Mouse (Mus musculus): ENCODE data around the gene Fscn2. TPM values are rescaled to one million over a fixed set of nuclear protein-coding genes. Genes with fewer than 3 reads are reported as not detected.
A peak's percentile ranks its signal among the peaks of the same experiment; 100 is the strongest.

The Fscn2 gene
- polyA plus RNA-seq, 1 experiment: not detected

- H3K4me1 ChIP-seq (ENCODE audit: control insufficient read depth, insufficient read depth, insufficient read length): peaks cover 9% of the 10 kb centered on the region
Measured at GRCm38 (mm10) chr11:120373025-120373424, 11.7 kb downstream of the Fscn2 start.

GRCm38 (mm10) chr11:120373820-120374586 is 12.7 kb downstream of the Fscn2 start:
- WGBS: 92% methylated on average over 23 of the region's 23 CpGs
- TF ChIP-seq CTCF (IDR thresholded peaks at IDR 0.05; ENCODE audit: extremely low read depth, insufficient read depth, insufficient read length, insufficient replicate concordance): no peak
- no peak for TF ChIP-seq POLR2A (IDR thresholded peaks at IDR 0.05; ENCODE audit: low read depth, low read length)
- Histone ChIP-seq H3K36me3 (ENCODE audit: control insufficient read depth, insufficient read depth, low read length) (peaks cover 7% of the 10 kb centered on the region), H3K4me1 (ENCODE audit: control insufficient read depth, insufficient read depth, insufficient read length) (peaks cover 11% of the 10 kb centered on the region), H3K27ac (ENCODE audit: insufficient read depth, low read length) (no peak overlapping the region), H3K27me3 (ENCODE audit: control insufficient read depth, insufficient read depth, low read length) (no peaks in the 10 kb centered on the region), H3K4me3 (ENCODE audit: extremely low read depth, insufficient read depth, insufficient read length) (no peak overlapping the region)
- DNase-seq (ENCODE audit: low read depth in 1 of 2, low spot score in 2 of 2): no peak

More at GRCm38 (mm10) chr11:120373025-120373424, 11.7 kb downstream of the Fscn2 start:
- WGBS: 93% methylated on average over 13 of the region's 13 CpGs
- Histone ChIP-seq H3K36me3 (ENCODE audit: control insufficient read depth, insufficient read depth, low read length) (peaks cover 7% of the 10 kb centered on the region), H3K27me3 (ENCODE audit: control insufficient read depth, insufficient read depth, low read length) (no peaks in the 10 kb centered on the region), H3K27ac (ENCODE audit: insufficient read depth, low read length) (no peak overlapping the region), H3K4me3 (ENCODE audit: extremely low read depth, insufficient read depth, insufficient read length) (no peak overlapping the region)
- DNase-seq (ENCODE audit: low read depth in 1 of 2, low spot score in 2 of 2): no peak
- TF ChIP-seq POLR2A (IDR thresholded peaks at IDR 0.05; ENCODE audit: low read depth, low read length): no peak

GRCm38 (mm10) chr11:120375324-120375723 is 14.0 kb downstream of the Fscn2 start:
- H3K4me1 ChIP-seq (ENCODE audit: control insufficient read depth, insufficient read depth, insufficient read length): peaks cover 9% of the 10 kb centered on the region
- H3K27me3 ChIP-seq (ENCODE audit: control insufficient read depth, insufficient read depth, low read length): no peaks in the 10 kb centered on the region
- no peak overlapping the region for H3K4me3 ChIP-seq (ENCODE audit: extremely low read depth, insufficient read depth, insufficient read length)
- no peak for TF ChIP-seq POLR2A (IDR thresholded peaks at IDR 0.05; ENCODE audit: low read depth, low read length)
- TF ChIP-seq CTCF (IDR thresholded peaks at IDR 0.05; ENCODE audit: extremely low read depth, insufficient read depth, insufficient read length, insufficient replicate concordance): no peak
- H3K27ac ChIP-seq (ENCODE audit: insufficient read depth, low read length): no peak overlapping the region
- no peak for DNase-seq (ENCODE audit: low read depth in 1 of 2, low spot score in 2 of 2)
- WGBS: 95% methylated on average over 10 of the region's 10 CpGs
- H3K36me3 ChIP-seq (ENCODE audit: control insufficient read depth, insufficient read depth, low read length): peaks cover 7% of the 10 kb centered on the region

GRCm38 (mm10) chr11:120376302-120377160 is 15.2 kb downstream of the Fscn2 start:
- H3K4me3 ChIP-seq (ENCODE audit: extremely low read depth, insufficient read depth, insufficient read length): no peak overlapping the region
- no peaks in the 10 kb centered on the region for H3K27me3 ChIP-seq (ENCODE audit: control insufficient read depth, insufficient read depth, low read length)
- WGBS: 91% methylated on average over 17 of the region's 17 CpGs
- H3K36me3 ChIP-seq (ENCODE audit: control insufficient read depth, insufficient read depth, low read length): peaks cover 13% of the 10 kb centered on the region
- peaks cover 9% of the 10 kb centered on the region for H3K4me1 ChIP-seq (ENCODE audit: control insufficient read depth, insufficient read depth, insufficient read length)
- no peak for DNase-seq (ENCODE audit: low read depth in 1 of 2, low spot score in 2 of 2)
- no peak overlapping the region for H3K27ac ChIP-seq (ENCODE audit: insufficient read depth, low read length)
- TF ChIP-seq CTCF (IDR thresholded peaks at IDR 0.05; ENCODE audit: extremely low read depth, insufficient read depth, insufficient read length, insufficient replicate concordance) (no peak), POLR2A (IDR thresholded peaks at IDR 0.05; ENCODE audit: low read depth, low read length) (no peak)

GRCm38 (mm10) chr11:120377337-120377736 is 16.0 kb downstream of the Fscn2 start:
- Histone ChIP-seq H3K4me3 (ENCODE audit: extremely low read depth, insufficient read depth, insufficient read length) (no peak overlapping the region), H3K4me1 (ENCODE audit: control insufficient read depth, insufficient read depth, insufficient read length) (peaks cover 9% of the 10 kb centered on the region), H3K27me3 (ENCODE audit: control insufficient read depth, insufficient read depth, low read length) (no peaks in the 10 kb centered on the region), H3K27ac (ENCODE audit: insufficient read depth, low read length) (no peak overlapping the region), H3K36me3 (ENCODE audit: control insufficient read depth, insufficient read depth, low read length) (peaks cover 20% of the 10 kb centered on the region)
- no peak for TF ChIP-seq POLR2A (IDR thresholded peaks at IDR 0.05; ENCODE audit: low read depth, low read length)
- DNase-seq (ENCODE audit: low read depth in 1 of 2, low spot score in 2 of 2): no peak
- WGBS: 74% methylated on average over 10 of the region's 10 CpGs

- Histone ChIP-seq H3K4me3 (ENCODE audit: extremely low read depth, insufficient read depth, insufficient read length) (peak overlapping the region; percentile 86), H3K27me3 (ENCODE audit: control insufficient read depth, insufficient read depth, low read length) (no peaks in the 10 kb centered on the region), H3K4me1 (ENCODE audit: control insufficient read depth, insufficient read depth, insufficient read length) (peaks cover 9% of the 10 kb centered on the region), H3K36me3 (ENCODE audit: control insufficient read depth, insufficient read depth, low read length) (peaks cover 26% of the 10 kb centered on the region), H3K27ac (ENCODE audit: insufficient read depth, low read length) (0 out of 2 replicates have a peak overlapping the region, but pooled peaks have one; percentile 21)
- no peak for TF ChIP-seq CTCF (IDR thresholded peaks at IDR 0.05; ENCODE audit: extremely low read depth, insufficient read depth, insufficient read length, insufficient replicate concordance)
- no peak for TF ChIP-seq POLR2A (IDR thresholded peaks at IDR 0.05; ENCODE audit: low read depth, low read length)
- DNase-seq (ENCODE audit: low read depth in 1 of 2, low spot score in 2 of 2): peak in 1 of 2 experiments; percentile 29
- 3% methylated on average over 40 of the region's 40 CpGs for WGBS
Measured at GRCm38 (mm10) chr11:120378031-120378610, 16.8 kb downstream of the Fscn2 start.
